Mouse (Mus musculus) intestine, embryonic 14.5 days (tissue): ENCODE measurements around the gene Rab8b. TPM values are rescaled to one million over a fixed set of nuclear protein-coding genes. Genes with fewer than 3 reads are reported as not detected.
"Not testable (repeated sequence)": the region's sequence is repeated elsewhere in the genome, so short reads cannot be mapped to it uniquely, and the experiment has no call there.

ENCODE experiments used
- ATAC-seq: fragments of 200-750 bp; cut with Nextera tagmentation; replicated peaks from 2 replicates; pipeline ENCODE4 v1.8.0; 2017; ENCODE audit warnings: low read depth, moderate number of reproducible peaks, moderate TSS enrichment, moderate library complexity; ENCODE audit not compliant: low FRiP score, low TSS enrichment
- DNase-seq: peaks from one replicate; pipeline ENCODE4 v3.0.0-alpha.2; 2018; ENCODE audit warnings: low spot score
- H3K27ac ChIP-seq: fragments of 300-500 bp; sonication (generic); 2 replicates; pipeline ENCODE4 v1.5.1; 2014; ENCODE audit warnings: low read depth, mild to moderate bottlenecking, control low read depth
- H3K27me3 ChIP-seq: fragments of 300-500 bp; sonication (generic); replicated peaks from 2 replicates; pipeline ENCODE4 v1.6.1; 2014; ENCODE audit warnings: low read length, control low read depth; ENCODE audit not compliant: control insufficient read depth, insufficient read depth
- H3K36me3 ChIP-seq: fragments of 300-500 bp; sonication (generic); 2 replicates; pipeline ENCODE4 v1.6.1; 2014; ENCODE audit warnings: low read length, control low read depth; ENCODE audit not compliant: control insufficient read depth, insufficient read depth
- H3K4me1 ChIP-seq: fragments of 300-500 bp; sonication (generic); replicated peaks from 2 replicates; pipeline ENCODE4 v1.6.1; 2014; ENCODE audit warnings: low read length, control low read depth, mixed read lengths; ENCODE audit not compliant: control insufficient read depth, insufficient read depth
- H3K4me2 ChIP-seq: fragments of 300-500 bp; sonication (generic); 2 replicates; pipeline ENCODE4 v1.6.1; 2014; ENCODE audit warnings: low read length
- H3K4me3 ChIP-seq: fragments of 300-500 bp; sonication (generic); 2 replicates; pipeline ENCODE4 v1.5.1; 2014; ENCODE audit warnings: low read depth, low read length, control low read depth, mixed read lengths
- H3K9ac ChIP-seq: fragments of 300-500 bp; sonication (generic); 2 replicates; pipeline ENCODE4 v1.6.1; 2014; ENCODE audit warnings: mild to moderate bottlenecking, low read length
- H3K9me3 ChIP-seq: fragments of 300-500 bp; sonication (generic); 2 replicates; pipeline ENCODE4 v1.6.1; 2016; ENCODE audit warnings: low read length, control low read depth; ENCODE audit not compliant: control insufficient read depth
- WGBS: fragments of 180-500 bp; shearing (Covaris S2); extraction: QIAGEN DNeasy Blood & Tissue Kit; methylation state at CpG from one replicate; pipeline ENCODE4 v1.1.7; 2014; 5-methylcytosine and 5-hydroxymethylcytosine counted together
- polyA plus RNA-seq: library from polyadenylated mRNA; unstranded; fragments of >200 nt; fragmentation: Nextera tagmentation; extraction: Ambion mirVana; gene quantifications from 2 replicates; pipeline ENCODE4 v1.2.1, GENCODE M21; 2014

The Rab8b gene
- polyA plus RNA-seq, 1 experiment from 2014 or later: 26.1 TPM

DNA sequence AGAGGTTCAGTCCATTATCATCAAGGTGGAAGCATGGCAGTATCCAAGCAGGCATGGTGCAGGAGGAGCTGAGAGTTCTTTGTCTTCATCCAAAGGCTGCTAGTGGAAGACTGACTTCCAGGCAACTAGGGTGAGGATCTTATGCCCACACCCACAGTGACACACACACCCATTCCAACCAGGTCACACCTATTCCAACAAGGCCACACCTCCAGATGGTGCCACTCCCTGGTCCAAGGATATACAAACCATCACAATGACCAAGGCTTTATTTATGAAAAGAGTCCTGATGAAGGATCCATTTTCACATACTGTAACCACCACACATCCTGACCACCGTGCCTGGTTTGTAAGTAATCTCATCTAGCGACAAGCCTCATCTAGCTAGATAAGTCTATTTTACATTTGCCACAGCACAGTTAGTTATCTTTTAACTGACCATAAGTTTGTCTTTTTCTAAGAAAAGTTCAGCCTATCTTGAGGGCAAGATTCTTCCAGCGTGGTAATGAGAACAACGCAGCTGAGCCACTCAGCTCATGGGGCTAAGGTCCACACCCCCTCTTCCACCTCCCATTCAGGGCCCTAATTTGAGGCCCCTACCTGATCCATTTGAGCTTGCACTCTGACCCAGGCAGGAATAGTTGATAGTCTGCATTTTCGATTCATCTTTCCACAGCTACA lies 6.1 kb downstream of the Rab8b start:
- WGBS: 91% methylated on average over 5 of the region's 5 CpGs
- H3K27ac ChIP-seq, H3K4me3 ChIP-seq, H3K9me3 ChIP-seq, H3K4me2 ChIP-seq, H3K27me3 ChIP-seq, H3K36me3 ChIP-seq, ATAC-seq, DNase-seq, H3K9ac ChIP-seq: not testable (repeated sequence)
- H3K4me1 ChIP-seq: peaks cover 33% of the 10 kb centered on the region

DNA sequence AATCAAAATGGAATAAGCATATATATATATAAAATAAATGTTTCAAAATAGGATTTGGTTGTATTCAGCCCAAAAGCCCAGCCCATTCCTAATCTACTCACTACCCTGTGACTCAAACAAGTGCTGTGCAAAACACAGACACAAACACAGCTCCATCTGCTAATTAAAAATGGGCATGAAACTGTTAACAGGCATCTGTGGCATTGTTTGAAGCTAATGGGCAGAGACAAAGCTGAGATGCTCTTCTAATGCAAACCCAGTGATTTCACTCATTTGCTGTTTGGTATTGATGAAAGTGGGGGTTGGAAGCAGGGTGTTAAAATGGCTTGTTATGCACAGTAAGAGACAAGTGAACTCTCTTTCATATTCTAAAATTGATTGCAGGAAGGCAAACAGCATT lies 7.2 kb downstream of the Rab8b start:
- H3K9me3 ChIP-seq: no peaks in the 10 kb centered on the region
- H3K4me3 ChIP-seq: no peak overlapping the region
- H3K36me3 ChIP-seq: no peaks in the 10 kb centered on the region
- no peaks in the 10 kb centered on the region for H3K27me3 ChIP-seq
- H3K4me2 ChIP-seq: no peak overlapping the region
- H3K27ac ChIP-seq: no peak overlapping the region
- no peak for ATAC-seq
- H3K9ac ChIP-seq: no peak overlapping the region
- no peak for DNase-seq
- H3K4me1 ChIP-seq: peaks cover 24% of the 10 kb centered on the region

DNA sequence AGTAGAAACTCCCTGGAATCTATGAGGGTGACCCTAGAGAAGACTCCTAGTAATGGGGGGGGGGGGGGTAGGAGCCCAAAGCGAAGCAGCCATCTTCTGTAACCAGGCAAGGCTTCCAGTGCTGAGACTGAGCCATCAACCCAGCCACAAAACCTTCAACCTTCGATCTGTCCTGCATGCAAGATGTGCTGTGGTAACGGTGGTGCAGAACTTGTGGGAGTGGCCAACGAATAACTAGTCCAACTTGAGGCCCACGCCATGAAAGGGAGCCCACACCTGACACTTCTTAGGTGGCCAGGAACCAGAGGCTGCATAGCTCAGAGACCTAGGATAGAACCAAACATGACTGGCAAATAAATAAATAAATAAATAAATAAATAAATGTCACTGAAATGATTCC lies 8.8 kb downstream of the Rab8b start:
- H3K27ac ChIP-seq: no peak overlapping the region
- peaks cover 15% of the 10 kb centered on the region for H3K4me1 ChIP-seq
- no peak for ATAC-seq
- no peaks in the 10 kb centered on the region for H3K27me3 ChIP-seq
- no peak overlapping the region for H3K4me2 ChIP-seq
- H3K36me3 ChIP-seq: no peaks in the 10 kb centered on the region
- DNase-seq: no peak
- H3K9ac ChIP-seq: no peak overlapping the region
- H3K4me3 ChIP-seq: no peak overlapping the region
- 91% methylated on average over 5 of the region's 5 CpGs for WGBS
- H3K9me3 ChIP-seq: no peaks in the 10 kb centered on the region

DNA sequence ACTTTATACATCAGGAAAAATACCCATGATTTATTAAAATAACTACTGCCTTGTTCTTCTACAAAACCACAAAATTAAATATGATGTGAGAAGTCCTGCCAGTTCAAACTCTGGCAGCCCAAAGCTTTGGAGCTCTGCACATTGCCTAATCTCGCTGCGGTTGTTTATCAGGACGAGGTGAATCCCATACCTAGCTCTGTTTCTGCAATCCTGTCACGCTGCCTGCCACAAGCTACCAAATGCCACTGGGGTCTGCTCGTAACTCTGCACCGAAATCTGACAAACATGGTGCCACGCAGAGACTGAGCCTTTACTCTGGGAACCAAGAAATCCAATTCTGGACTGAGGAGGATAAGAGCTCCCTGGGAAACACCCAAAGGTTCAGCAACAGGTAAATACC lies 9.6 kb downstream of the Rab8b start:
- no peak for ATAC-seq
- WGBS: 63% methylated on average over 7 of the region's 7 CpGs
- no peaks in the 10 kb centered on the region for H3K27me3 ChIP-seq
- peaks cover 8% of the 10 kb centered on the region for H3K4me1 ChIP-seq
- H3K4me2 ChIP-seq: no peak overlapping the region
- H3K27ac ChIP-seq: no peak overlapping the region
- H3K9ac ChIP-seq: no peak overlapping the region
- DNase-seq: no peak
- H3K4me3 ChIP-seq: no peak overlapping the region
- H3K9me3 ChIP-seq: no peaks in the 10 kb centered on the region
- no peaks in the 10 kb centered on the region for H3K36me3 ChIP-seq

DNA sequence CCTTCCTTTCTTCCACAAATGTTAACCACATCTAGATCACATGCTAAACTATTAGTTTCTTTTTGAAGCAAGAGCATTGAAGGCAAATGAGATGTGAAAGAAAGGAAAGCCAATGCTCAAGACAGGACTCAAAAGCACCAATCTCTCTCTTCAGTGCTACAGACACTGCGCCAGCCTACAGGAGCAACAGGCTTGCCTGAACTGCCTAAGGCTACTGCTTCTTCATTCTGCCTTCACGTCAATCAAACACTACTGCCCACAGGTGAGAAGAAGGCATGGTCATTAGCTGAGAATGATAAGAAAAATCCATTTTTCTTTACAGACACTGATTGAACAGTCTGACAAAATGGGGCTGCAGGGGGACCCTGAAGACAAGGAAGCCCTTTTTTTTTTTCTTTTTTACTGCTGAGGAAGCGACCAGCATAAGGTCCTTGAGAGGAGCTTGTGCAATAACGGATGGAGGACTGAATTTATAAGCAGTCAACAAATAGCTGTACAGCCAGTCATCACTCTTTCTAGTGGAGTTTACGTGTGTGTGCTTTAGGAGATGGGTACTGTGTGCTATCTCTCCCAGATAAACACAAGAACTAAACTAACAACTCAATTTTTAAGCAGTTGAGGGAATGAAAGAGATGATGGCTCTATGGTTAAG lies 11.6 kb downstream of the Rab8b start:
- Histone ChIP-seq H3K27me3 (no peaks in the 10 kb centered on the region), H3K9me3 (no peaks in the 10 kb centered on the region), H3K36me3 (no peaks in the 10 kb centered on the region), H3K9ac (no peak overlapping the region), H3K4me2 (no peak overlapping the region), H3K27ac (no peak overlapping the region), H3K4me3 (no peak overlapping the region), H3K4me1 (peaks cover 5% of the 10 kb centered on the region)
- WGBS: 72% methylated on average over 5 of the region's 5 CpGs
- ATAC-seq (no peak), DNase-seq (no peak)

DNA sequence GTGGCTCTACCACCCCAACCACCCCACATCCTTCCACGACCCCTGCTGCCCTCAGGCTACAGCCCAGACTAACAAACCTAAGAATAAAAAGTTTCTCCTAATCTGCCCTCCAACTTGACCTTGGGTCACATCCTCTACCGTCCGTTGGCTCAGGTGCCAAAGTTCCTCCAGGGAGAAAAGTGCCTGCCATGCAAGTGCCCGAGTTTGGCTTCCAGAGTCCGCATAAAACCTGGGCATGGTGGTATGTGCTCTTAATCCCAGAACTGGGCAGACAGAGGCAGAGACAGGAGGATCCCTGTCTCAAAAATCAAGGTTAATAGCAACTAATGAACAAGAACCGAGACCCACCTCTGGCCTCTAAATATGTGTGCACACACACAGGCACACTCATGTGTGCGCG lies 12.4 kb downstream of the Rab8b start:
- Histone ChIP-seq H3K36me3 (no peaks in the 10 kb centered on the region), H3K27ac (no peak overlapping the region), H3K27me3 (no peaks in the 10 kb centered on the region), H3K4me1 (peaks cover 5% of the 10 kb centered on the region), H3K4me2 (no peak overlapping the region), H3K9ac (no peak overlapping the region), H3K4me3 (no peak overlapping the region), H3K9me3 (no peaks in the 10 kb centered on the region)
- no peak for DNase-seq
- ATAC-seq: no peak
- WGBS: 90% methylated on average over 8 of the region's 8 CpGs

DNA sequence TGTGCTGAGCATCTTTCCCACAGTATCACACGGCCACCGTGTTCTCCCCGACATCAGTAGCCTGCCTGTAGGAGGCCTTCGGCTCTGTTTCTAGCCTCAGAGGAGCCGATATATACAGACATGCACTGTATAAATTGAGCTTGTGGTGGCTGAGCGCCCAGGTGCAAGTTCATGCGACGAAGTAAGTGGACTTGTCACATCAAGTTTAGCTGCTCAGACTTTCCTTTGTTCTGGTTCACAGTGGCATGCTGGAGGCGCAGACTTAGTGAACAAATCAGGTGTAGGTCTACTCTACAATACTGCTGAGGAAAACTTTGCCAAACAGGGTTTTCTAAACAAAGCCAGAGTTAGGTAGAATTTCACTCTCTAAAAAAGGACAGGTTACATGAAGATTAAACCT lies 13.5 kb downstream of the Rab8b start:
- DNase-seq (no peak), ATAC-seq (no peak)
- Histone ChIP-seq H3K9me3 (no peaks in the 10 kb centered on the region), H3K36me3 (no peaks in the 10 kb centered on the region), H3K27ac (no peak overlapping the region), H3K27me3 (no peaks in the 10 kb centered on the region), H3K4me2 (no peak overlapping the region), H3K4me1 (peaks cover 5% of the 10 kb centered on the region), H3K4me3 (no peak overlapping the region), H3K9ac (no peak overlapping the region)
- WGBS: 68% methylated on average over 9 of the region's 9 CpGs

DNA sequence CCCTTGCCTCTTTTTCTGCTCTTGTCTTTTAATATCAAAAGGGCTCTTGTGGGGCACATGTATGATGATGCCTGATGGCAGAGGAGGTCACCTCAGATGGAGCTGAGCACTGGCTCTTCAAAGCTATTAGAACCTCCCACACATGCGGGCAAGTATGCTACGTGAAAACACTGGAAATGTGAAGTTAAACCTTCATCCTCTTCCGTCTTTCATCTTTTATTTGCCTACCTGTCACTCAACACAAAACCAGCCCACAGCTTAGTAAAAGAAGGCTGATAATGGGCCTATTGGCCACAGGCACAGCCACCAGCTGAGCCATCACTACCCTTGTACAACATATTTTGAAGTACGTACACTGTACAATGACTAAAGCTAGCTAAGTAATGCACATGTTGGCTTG lies 20.0 kb downstream of the Rab8b start:
- 0 out of 2 replicates have a peak, but pooled peaks cover 8% of the 10 kb centered on the region for H3K36me3 ChIP-seq
- DNase-seq: no peak
- no peaks in the 10 kb centered on the region for H3K9me3 ChIP-seq
- WGBS: 73% methylated on average over 4 of the region's 4 CpGs
- no peaks in the 10 kb centered on the region for H3K27me3 ChIP-seq
- H3K27ac ChIP-seq: no peak overlapping the region
- H3K4me1 ChIP-seq: no peaks in the 10 kb centered on the region
- no peak overlapping the region for H3K9ac ChIP-seq
- no peak for ATAC-seq
- no peak overlapping the region for H3K4me2 ChIP-seq
- H3K4me3 ChIP-seq: no peak overlapping the region

DNA sequence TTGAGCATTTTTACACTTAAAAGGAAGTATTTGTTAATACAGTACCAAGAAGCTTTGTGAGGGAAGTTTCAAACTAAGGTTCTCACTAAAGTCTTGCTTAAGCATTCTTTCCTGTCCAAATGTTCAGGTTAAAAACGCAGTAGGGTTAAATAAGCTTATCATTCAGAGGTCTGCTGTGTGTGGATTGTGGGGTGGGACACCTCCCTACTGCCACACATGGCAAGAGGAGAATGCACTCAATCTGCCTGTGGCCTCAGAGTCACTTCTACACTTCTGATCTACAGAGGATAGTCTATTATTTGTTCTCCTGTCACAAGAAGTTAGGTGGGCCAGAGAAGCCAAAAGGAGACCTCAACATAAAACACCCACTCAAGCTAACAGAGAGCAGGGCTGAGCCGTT lies 20.4 kb downstream of the Rab8b start:
- Histone ChIP-seq H3K27me3 (no peaks in the 10 kb centered on the region), H3K27ac (no peak overlapping the region), H3K4me3 (no peak overlapping the region), H3K4me1 (no peaks in the 10 kb centered on the region), H3K9ac (no peak overlapping the region), H3K4me2 (no peak overlapping the region), H3K36me3 (0 out of 2 replicates have a peak, but pooled peaks cover 8% of the 10 kb centered on the region), H3K9me3 (no peaks in the 10 kb centered on the region)
- WGBS: 62% methylated on average over 2 of the region's 2 CpGs
- no peak for ATAC-seq
- no peak for DNase-seq
